Mouse (Mus musculus) neural tube, embryonic 11.5 days (tissue): ENCODE results near the gene Lrrc28. TPM values are rescaled to one million over a fixed set of nuclear protein-coding genes. Genes with fewer than 3 reads are reported as not detected.
"Not testable (repeated sequence)": the region's sequence is repeated elsewhere in the genome, so short reads cannot be mapped to it uniquely, and the experiment has no call there.

Experiments
- ATAC-seq: fragments of 200-750 bp; cut with Nextera tagmentation; 2 replicates; pipeline ENCODE4 v1.8.0; 2017; ENCODE audit warnings: moderate number of reproducible peaks, mild to moderate bottlenecking, moderate TSS enrichment, moderate library complexity; ENCODE audit not compliant: insufficient read depth, low FRiP score, low TSS enrichment
- DNase-seq: peaks from one replicate; pipeline ENCODE4 v3.0.0-alpha.2; 2015; ENCODE audit warnings: low spot score
- H3K27ac ChIP-seq: fragments of 300-500 bp; sonication (generic); 2 replicates; pipeline ENCODE4 v1.5.1; 2014; ENCODE audit warnings: low read depth, mild to moderate bottlenecking, low read length
- H3K27me3 ChIP-seq: fragments of 300-500 bp; sonication (generic); 2 replicates; pipeline ENCODE4 v1.6.1; 2014; ENCODE audit warnings: mild to moderate bottlenecking, low read length, mixed read lengths; ENCODE audit not compliant: control insufficient read depth, insufficient read depth
- H3K36me3 ChIP-seq: fragments of 300-500 bp; sonication (generic); 2 replicates; pipeline ENCODE4 v1.6.1; 2014; ENCODE audit warnings: mild to moderate bottlenecking, low read length, moderate library complexity, mixed read lengths; ENCODE audit not compliant: control insufficient read depth, insufficient read depth
- H3K4me1 ChIP-seq: fragments of 300-500 bp; sonication (generic); 2 replicates; pipeline ENCODE4 v1.6.1; 2014; ENCODE audit warnings: low read length, mixed read lengths; ENCODE audit not compliant: control insufficient read depth, insufficient read depth
- H3K4me2 ChIP-seq: fragments of 300-500 bp; sonication (generic); 2 replicates; pipeline ENCODE4 v1.6.1; 2014; ENCODE audit warnings: low read depth, mild to moderate bottlenecking, moderate library complexity
- H3K4me3 ChIP-seq: fragments of 300-500 bp; sonication (generic); 2 replicates; pipeline ENCODE4 v1.5.1; 2014; ENCODE audit warnings: low read depth, low read length
- H3K9ac ChIP-seq: fragments of 300-500 bp; sonication (generic); 2 replicates; pipeline ENCODE4 v1.6.1; 2014; ENCODE audit warnings: mild to moderate bottlenecking, low read length
- H3K9me3 ChIP-seq: fragments of 300-500 bp; sonication (generic); 2 replicates; pipeline ENCODE4 v1.6.1; 2016; ENCODE audit warnings: low read length; ENCODE audit not compliant: control insufficient read depth
- WGBS: fragments of 180-500 bp; shearing (Covaris S2); extraction: QIAGEN DNeasy Blood & Tissue Kit; methylation state at CpG from one replicate; pipeline ENCODE4 v1.1.7; 2014; 5-methylcytosine and 5-hydroxymethylcytosine counted together
- polyA plus RNA-seq: library from polyadenylated mRNA; unstranded; fragments of >200 nt; fragmentation: Nextera tagmentation; extraction: Ambion mirVana; gene quantifications from 2 replicates; pipeline ENCODE4 v1.2.1, GENCODE M21; 2014

The Lrrc28 gene
- polyA plus RNA-seq, 1 experiment from 2014 or later = 29.6 TPM

DNA sequence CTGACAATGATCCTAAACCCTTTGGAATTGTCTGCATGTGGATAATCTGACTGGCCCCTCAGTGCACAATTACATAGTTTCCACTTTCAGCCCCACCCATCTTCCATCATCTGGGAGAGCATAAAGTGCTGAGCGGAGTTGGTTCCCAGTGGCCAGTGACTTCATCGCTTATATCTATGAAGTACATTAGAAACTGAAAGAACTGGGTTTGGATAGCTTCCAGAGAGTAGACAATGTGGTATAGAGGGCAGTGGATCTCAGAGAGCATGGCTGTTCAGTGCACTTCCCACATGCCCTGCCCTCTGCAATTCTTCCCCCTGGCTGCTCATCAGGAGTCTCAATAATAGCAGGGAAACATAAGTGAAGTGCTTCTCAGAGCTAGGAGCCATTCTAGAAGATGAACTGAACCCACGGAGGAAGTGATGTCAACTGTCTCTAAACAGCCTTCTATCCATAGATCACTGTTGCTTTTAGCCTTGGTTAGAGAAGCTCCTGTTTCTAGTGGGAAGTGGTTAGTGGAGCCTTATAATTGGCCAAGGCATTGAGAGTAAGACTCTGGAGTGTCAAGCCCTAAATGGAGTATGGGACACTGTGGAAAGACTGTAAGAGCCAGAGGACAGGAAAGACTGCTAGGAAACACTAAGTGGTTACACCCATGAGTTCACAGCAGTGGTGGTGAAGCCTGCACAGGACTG is 119.0 kb downstream of the Lrrc28 start:
- H3K4me1 ChIP-seq = no peaks in the 10 kb centered on the region
- no peak overlapping the region for H3K9ac ChIP-seq
- WGBS = 95% methylated on average over 3 of the region's 3 CpGs
- H3K4me2 ChIP-seq = no peak overlapping the region
- DNase-seq (no peak), ATAC-seq (no peak)
- no peak overlapping the region for H3K4me3 ChIP-seq
- no peaks in the 10 kb centered on the region for H3K36me3 ChIP-seq
- H3K27ac ChIP-seq = no peak overlapping the region
- H3K9me3 ChIP-seq = no peaks in the 10 kb centered on the region
- no peaks in the 10 kb centered on the region for H3K27me3 ChIP-seq

GRCm38 (mm10) chr7:67524069-67524468 is 121.0 kb downstream of the Lrrc28 start:
- not testable (repeated sequence) for ATAC-seq, H3K4me2 ChIP-seq, H3K9me3 ChIP-seq, H3K36me3 ChIP-seq, H3K27ac ChIP-seq, H3K4me1 ChIP-seq, DNase-seq, H3K27me3 ChIP-seq, H3K9ac ChIP-seq, H3K4me3 ChIP-seq
- 93% methylated on average over 8 of the region's 8 CpGs for WGBS

DNA sequence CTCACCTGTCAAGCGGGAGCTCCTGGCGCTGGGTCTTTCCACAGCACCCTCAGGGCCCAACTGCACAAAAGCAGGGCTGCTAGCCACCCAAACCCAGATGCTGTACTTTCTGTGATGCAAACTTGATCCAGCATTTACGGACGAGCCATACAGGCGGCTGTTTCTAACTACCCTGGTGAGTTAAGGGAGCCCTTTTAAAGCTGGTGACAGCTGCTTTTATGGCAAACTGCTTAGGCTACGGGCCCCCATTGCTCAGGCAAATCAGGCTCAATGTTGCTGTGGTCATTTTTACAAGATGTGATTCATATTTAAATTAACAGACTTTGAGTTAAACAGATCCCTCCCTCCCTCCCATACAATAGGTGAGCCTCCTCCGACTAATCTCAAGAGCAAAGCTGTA is 121.7 kb downstream of the Lrrc28 start:
- Histone ChIP-seq H3K9me3 (no peaks in the 10 kb centered on the region), H3K27me3 (no peaks in the 10 kb centered on the region), H3K4me1 (no peaks in the 10 kb centered on the region), H3K4me2 (no peak overlapping the region), H3K9ac (no peak overlapping the region), H3K36me3 (no peaks in the 10 kb centered on the region), H3K27ac (no peak overlapping the region), H3K4me3 (no peak overlapping the region)
- DNase-seq (no peak), ATAC-seq (no peak)
- 54% methylated on average over 7 of the region's 7 CpGs for WGBS

DNA sequence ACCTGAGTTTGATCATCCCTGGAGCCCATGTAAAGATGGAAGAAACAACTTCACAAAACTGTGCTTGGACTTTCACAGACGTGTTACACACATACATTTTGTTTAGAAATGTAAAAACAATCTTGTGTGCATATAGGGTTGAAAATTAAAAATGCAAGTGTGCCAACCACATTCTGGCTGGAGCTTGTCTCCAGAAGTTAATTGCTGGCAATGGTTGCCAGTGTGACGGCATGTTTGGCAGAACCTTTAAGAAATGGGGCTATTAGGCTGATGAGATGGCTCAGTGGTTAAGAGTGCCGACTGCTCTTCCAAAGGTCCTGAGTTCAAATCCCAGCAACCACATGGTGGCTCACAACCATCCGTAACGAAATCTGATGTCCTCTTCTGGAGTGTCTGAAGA is 123.3 kb downstream of the Lrrc28 start:
- H3K4me1 ChIP-seq, DNase-seq, H3K9ac ChIP-seq, H3K4me2 ChIP-seq, H3K27ac ChIP-seq, H3K27me3 ChIP-seq, H3K4me3 ChIP-seq, ATAC-seq, H3K9me3 ChIP-seq, H3K36me3 ChIP-seq: not testable (repeated sequence)
- WGBS = 81% methylated on average over 4 of the region's 5 CpGs

DNA sequence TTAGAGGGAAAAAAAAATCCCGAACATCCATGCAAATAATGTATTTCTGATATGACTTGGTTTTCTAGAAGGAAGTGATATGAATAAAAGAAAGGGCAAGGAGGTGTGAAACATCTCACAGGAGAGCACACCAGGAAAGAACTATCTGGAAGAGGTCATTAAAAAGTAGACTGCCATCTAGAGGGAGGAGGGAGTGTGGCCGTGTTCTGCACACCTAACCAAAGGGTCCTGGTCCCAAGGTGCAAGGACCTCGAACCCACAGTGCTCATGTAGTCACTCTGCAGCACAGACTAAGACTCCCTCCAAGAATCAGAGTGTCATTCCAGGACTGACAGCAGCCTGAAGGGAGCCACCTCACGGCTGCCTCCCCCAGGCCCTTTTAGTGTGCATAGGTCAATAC is 124.1 kb downstream of the Lrrc28 start:
- no peaks in the 10 kb centered on the region for H3K4me1 ChIP-seq
- H3K27ac ChIP-seq = no peak overlapping the region
- H3K4me2 ChIP-seq = no peak overlapping the region
- no peak for ATAC-seq
- H3K36me3 ChIP-seq = no peaks in the 10 kb centered on the region
- 77% methylated on average over 4 of the region's 4 CpGs for WGBS
- H3K9ac ChIP-seq = no peak overlapping the region
- no peaks in the 10 kb centered on the region for H3K9me3 ChIP-seq
- no peak overlapping the region for H3K4me3 ChIP-seq
- H3K27me3 ChIP-seq = no peaks in the 10 kb centered on the region
- no peak for DNase-seq

DNA sequence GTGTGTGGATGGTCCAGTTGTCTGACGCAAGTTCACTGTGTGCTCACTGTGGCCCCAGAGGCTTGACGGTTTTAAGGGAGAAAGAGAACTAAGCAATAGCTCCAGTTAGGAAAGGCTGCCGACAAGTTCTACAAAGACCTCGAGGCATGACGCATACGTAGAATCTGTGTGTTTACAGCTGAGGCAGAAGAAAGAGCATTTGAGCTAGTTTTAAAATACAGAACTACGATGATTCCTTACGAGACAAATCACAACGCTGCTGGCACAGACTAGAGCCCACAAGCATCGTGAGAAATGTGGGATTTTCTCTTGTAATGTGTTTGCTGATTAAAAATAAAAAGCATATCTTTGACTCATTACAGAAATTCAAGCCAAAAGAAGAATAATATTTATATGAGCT is 125.1 kb downstream of the Lrrc28 start:
- no peaks in the 10 kb centered on the region for H3K4me1 ChIP-seq
- H3K36me3 ChIP-seq = no peaks in the 10 kb centered on the region
- 96% methylated on average over 10 of the region's 10 CpGs for WGBS
- no peak overlapping the region for H3K4me2 ChIP-seq
- H3K27me3 ChIP-seq = no peaks in the 10 kb centered on the region
- H3K9me3 ChIP-seq = no peaks in the 10 kb centered on the region
- H3K9ac ChIP-seq = no peak overlapping the region
- H3K27ac ChIP-seq = no peak overlapping the region
- H3K4me3 ChIP-seq = no peak overlapping the region
- ATAC-seq (no peak), DNase-seq (no peak)

DNA sequence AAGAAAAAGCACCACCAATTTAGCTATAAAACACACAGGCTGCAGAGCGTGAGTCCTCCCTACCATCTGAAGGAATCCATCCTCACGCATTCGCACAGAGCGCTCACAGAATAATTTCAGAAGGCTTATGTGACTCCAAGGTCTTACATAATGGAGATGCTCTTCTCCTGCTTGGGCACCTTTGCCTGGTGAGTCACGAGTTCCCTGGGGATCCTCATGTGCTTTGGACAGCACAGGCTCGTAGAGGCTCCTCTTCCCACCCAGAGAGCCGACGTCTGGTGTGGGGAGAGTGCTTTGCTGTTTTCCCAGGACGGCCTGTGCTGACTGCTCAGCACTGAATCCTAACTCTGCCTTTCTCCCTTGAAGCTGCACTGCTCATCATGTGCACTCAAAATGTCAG is 129.4 kb downstream of the Lrrc28 start:
- WGBS = 88% methylated on average over 9 of the region's 9 CpGs
- ATAC-seq = no peak
- no peaks in the 10 kb centered on the region for H3K9me3 ChIP-seq

DNA sequence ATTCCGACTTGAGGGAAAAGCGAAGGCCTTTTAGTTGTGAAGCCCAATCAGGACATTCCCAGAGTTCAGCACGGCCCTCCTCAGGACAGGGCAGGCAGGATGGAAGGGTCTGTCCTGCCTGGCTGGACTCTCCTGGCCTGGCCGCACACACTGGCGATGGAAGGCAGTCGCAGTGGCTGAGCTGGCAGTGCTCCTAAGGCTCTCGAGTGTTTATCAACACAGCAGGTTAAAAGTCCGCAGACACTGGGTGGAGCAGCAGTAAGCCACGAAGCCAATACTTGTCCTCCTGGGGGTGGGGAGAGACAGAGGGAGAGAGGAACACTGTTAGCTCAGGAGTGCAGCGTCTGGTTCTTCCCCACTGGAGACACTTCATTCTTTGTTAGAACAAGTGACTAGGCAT is 130.2 kb downstream of the Lrrc28 start:
- Histone ChIP-seq H3K4me2 (no peak overlapping the region), H3K9ac (no peak overlapping the region), H3K27me3 (no peaks in the 10 kb centered on the region), H3K27ac (no peak overlapping the region), H3K4me1 (no peaks in the 10 kb centered on the region), H3K4me3 (no peak overlapping the region), H3K36me3 (no peaks in the 10 kb centered on the region), H3K9me3 (no peaks in the 10 kb centered on the region)
- 65% methylated on average over 10 of the region's 10 CpGs for WGBS
- ATAC-seq (no peak), DNase-seq (no peak)

More for the DNA sequence above, 129.4 kb downstream of the Lrrc28 start:
- no peak overlapping the region for H3K4me2 ChIP-seq
- no peak overlapping the region for H3K9ac ChIP-seq
- no peak for DNase-seq
- no peaks in the 10 kb centered on the region for H3K4me1 ChIP-seq
- H3K27ac ChIP-seq = no peak overlapping the region
- H3K36me3 ChIP-seq = no peaks in the 10 kb centered on the region
- no peak overlapping the region for H3K4me3 ChIP-seq
- H3K27me3 ChIP-seq = no peaks in the 10 kb centered on the region

- ATAC-seq (no peak), DNase-seq (no peak)
- Histone ChIP-seq H3K4me3 (no peak overlapping the region), H3K27me3 (no peaks in the 10 kb centered on the region), H3K9ac (no peak overlapping the region), H3K9me3 (no peaks in the 10 kb centered on the region), H3K4me2 (no peak overlapping the region), H3K27ac (no peak overlapping the region), H3K4me1 (no peaks in the 10 kb centered on the region), H3K36me3 (no peaks in the 10 kb centered on the region)
- 80% methylated on average over 4 of the region's 4 CpGs for WGBS
These were observed 130.7 kb downstream of the Lrrc28 start for GRCm38 (mm10) chr7:67514380-67514779.
